Mouse (Mus musculus): Measurements from ENCODE around the gene Rasl12.

The Rasl12 gene

GRCm38 (mm10) chr9:65398279-65398678 is at the start of gene Rasl12:
TSS of gene Rasl12 (plus strand) at chr9:65398506.
- peak; percentile 41 for DNase-seq

GRCm38 (mm10) chr9:65353251-65353650 is 45.1 kb upstream of the Rasl12 start:
- no peak for DNase-seq

- no peak for DNase-seq
Observed at GRCm38 (mm10) chr9:65356561-65356960, 41.7 kb upstream of the Rasl12 start.

- DNase-seq, result no peak
Observed at GRCm38 (mm10) chr9:65356971-65357370, 41.3 kb upstream of the Rasl12 start.

GRCm38 (mm10) chr9:65358956-65359480 is 39.3 kb upstream of the Rasl12 start:
- DNase-seq, result no peak

- DNase-seq, result no peak
Observed at GRCm38 (mm10) chr9:65360641-65361448, 37.5 kb upstream of the Rasl12 start, which contains the start of gene Ubap1l. TSS of gene Ubap1l (plus strand) at chr9:65361041.

- no peak for DNase-seq
Observed at GRCm38 (mm10) chr9:65363684-65364083, 34.6 kb upstream of the Rasl12 start.

GRCm38 (mm10) chr9:65365721-65366120 is 32.6 kb upstream of the Rasl12 start:
- DNase-seq, result no peak

- DNase-seq, result no peak
Observed at GRCm38 (mm10) chr9:65371756-65372155, 26.6 kb upstream of the Rasl12 start.

- peak; percentile 33 for DNase-seq
Observed at GRCm38 (mm10) chr9:65372449-65372848, 25.9 kb upstream of the Rasl12 start.

- DNase-seq, result no peak
Observed at GRCm38 (mm10) chr9:65374468-65375162, 23.7 kb upstream of the Rasl12 start.

- peak; percentile 77 for DNase-seq
Observed at GRCm38 (mm10) chr9:65375163-65375934, 23.0 kb upstream of the Rasl12 start.

- DNase-seq, result no peak
Observed at GRCm38 (mm10) chr9:65381017-65381590, 17.2 kb upstream of the Rasl12 start.

- no peak for DNase-seq
Observed at GRCm38 (mm10) chr9:65382031-65382750, 16.1 kb upstream of the Rasl12 start.

- DNase-seq, result no peak
Observed at GRCm38 (mm10) chr9:65382751-65383097, 15.6 kb upstream of the Rasl12 start.

- DNase-seq, result no peak
Observed at GRCm38 (mm10) chr9:65384276-65384675, 14.0 kb upstream of the Rasl12 start.

GRCm38 (mm10) chr9:65386373-65387140 is 11.7 kb upstream of the Rasl12 start:
- no peak for DNase-seq

- no peak for DNase-seq
Observed at GRCm38 (mm10) chr9:65390752-65391612, 7.3 kb upstream of the Rasl12 start.

- DNase-seq, result no peak
Observed at GRCm38 (mm10) chr9:65391613-65391964, 6.7 kb upstream of the Rasl12 start, which contains the start of gene Kbtbd13. TSS of gene Kbtbd13 (minus strand) at chr9:65391652.

GRCm38 (mm10) chr9:65392638-65393364 is 5.5 kb upstream of the Rasl12 start:
- DNase-seq, result peak; percentile 33

Data from layer of hippocampus, adult 9-11 months (tissue).